Comparison of ENCODE assay signal across 13 mouse cellular contexts in genomic region chr6:108277622-108278396, GRCm38 (mm10).
DNase-seq lines count a peak whose midpoint lies in the region; ATAC-seq and TF ChIP-seq lines count a peak whose summit lies in the region.
"Had no signal": no experiment of that assay in that cellular context is flagged by ENCODE, and none has a peak within 500 bp of the region (broad histone marks: within the 10 kb centered on the region; RNA-seq: fewer than 3 reads in every experiment).

No protein-coding gene starts in this region.

- no peak overlapping the region for H3K4me3 ChIP-seq in liver, postnatal 0 days (ENCODE audit: low read depth, low read length)
- no peak overlapping the region for H3K4me3 ChIP-seq in liver, embryonic 11.5 days (ENCODE audit: low read depth, low read length)
- no peak overlapping the region for H3K4me3 ChIP-seq in heart, embryonic 16.5 days (ENCODE audit: low read length)
- H3K4me3 ChIP-seq: hindbrain, embryonic 10.5 days; liver, embryonic 12.5 days; midbrain, embryonic 13.5 days had no signal

- no peaks in the 10 kb centered on the region for H3K27me3 ChIP-seq in liver, postnatal 0 days (ENCODE audit: insufficient read depth, low read length)
- no peaks in the 10 kb centered on the region for H3K27me3 ChIP-seq in liver, embryonic 11.5 days (replicated peaks; ENCODE audit: control insufficient read depth, insufficient read depth, low read length)
- H3K27me3 ChIP-seq in heart, embryonic 16.5 days (ENCODE audit: control insufficient read depth, insufficient read depth, low read length): no peaks in the 10 kb centered on the region
- H3K27me3 ChIP-seq: liver, embryonic 12.5 days; midbrain, embryonic 13.5 days had no signal

- TF ChIP-seq EP300 in liver, postnatal 0 days (IDR thresholded peaks at IDR 0.05; ENCODE audit: low read depth): no peak

- peak; percentile 56; the same call in 1 of the 2 replicates for ATAC-seq in liver, postnatal 0 days
- ATAC-seq in liver, embryonic 11.5 days (replicated peaks; ENCODE audit: low FRiP score): no peak
- peak; percentile 74 for ATAC-seq in heart, embryonic 16.5 days (replicated peaks; ENCODE audit: extremely low read depth, insufficient read depth, low FRiP score)
- ATAC-seq: liver, embryonic 12.5 days had no signal

- peak overlapping the region; percentile 22; the same call in 1 of the 2 replicates for H3K27ac ChIP-seq in liver, postnatal 0 days (ENCODE audit: low read depth)
- no peak overlapping the region for H3K27ac ChIP-seq in liver, embryonic 11.5 days (ENCODE audit: low read depth, low read length)
- no peak overlapping the region for H3K27ac ChIP-seq in heart, embryonic 16.5 days (ENCODE audit: low read length)
- H3K27ac ChIP-seq: hindbrain, embryonic 10.5 days; liver, embryonic 12.5 days; midbrain, embryonic 13.5 days had no signal

- H3K4me2 ChIP-seq in liver, postnatal 0 days (ENCODE audit: low read depth, low read length): no peak overlapping the region
- H3K4me2 ChIP-seq in liver, embryonic 11.5 days: no peak overlapping the region
- no peak overlapping the region for H3K4me2 ChIP-seq in heart, embryonic 16.5 days (ENCODE audit: low read depth, low read length)
- H3K4me2 ChIP-seq: liver, embryonic 12.5 days; midbrain, embryonic 13.5 days had no signal

- TF ChIP-seq CTCF in liver, postnatal 0 days (IDR thresholded peaks at IDR 0.05; ENCODE audit: low read depth): no peak

- no peak overlapping the region for H3K9ac ChIP-seq in liver, postnatal 0 days (replicated peaks)
- H3K9ac ChIP-seq in liver, embryonic 11.5 days (ENCODE audit: low read depth, low read length): no peak overlapping the region
- H3K9ac ChIP-seq in heart, embryonic 16.5 days (ENCODE audit: low read length): no peak overlapping the region
- H3K9ac ChIP-seq: liver, embryonic 12.5 days; midbrain, embryonic 13.5 days had no signal

- DNase-seq in kidney, adult 11 months: peak; percentile 45
- DNase-seq in kidney, adult 18-20 months: no peak
- DNase-seq in liver, postnatal 0 days: no peak
- no peak for DNase-seq in liver, embryonic 11.5 days (ENCODE audit: low spot score)
- DNase-seq in kidney, postnatal 25 days: peak; percentile 39 to 67
- no peak for DNase-seq in right cerebral cortex, postnatal 25 days
- no peak for DNase-seq in spleen, adult 18-20 months
- DNase-seq: adrenal gland, adult 2 months; right cerebral cortex, postnatal 4 days had no signal

- no peaks in the 10 kb centered on the region for H3K36me3 ChIP-seq in liver, postnatal 0 days (replicated peaks; ENCODE audit: insufficient read depth, low read length)
- H3K36me3 ChIP-seq in liver, embryonic 11.5 days (ENCODE audit: control insufficient read depth, insufficient read depth, low read length): no peaks in the 10 kb centered on the region
- H3K36me3 ChIP-seq in heart, embryonic 16.5 days (ENCODE audit: control insufficient read depth, insufficient read depth): no peaks in the 10 kb centered on the region
- H3K36me3 ChIP-seq: hindbrain, embryonic 10.5 days; liver, embryonic 12.5 days; midbrain, embryonic 13.5 days had no signal

- peaks cover 22% of the 10 kb centered on the region for H3K4me1 ChIP-seq in liver, postnatal 0 days (ENCODE audit: insufficient read depth)
- peaks cover 5% of the 10 kb centered on the region; the same call in 1 of the 2 replicates for H3K4me1 ChIP-seq in liver, embryonic 11.5 days (replicated peaks; ENCODE audit: control insufficient read depth, insufficient read depth, low read length)
- peaks cover 47% of the 10 kb centered on the region for H3K4me1 ChIP-seq in heart, embryonic 16.5 days (ENCODE audit: control insufficient read depth, insufficient read depth, low read length)

- 74% methylated on average over 12 of the region's 12 CpGs for WGBS in liver, postnatal 0 days (ENCODE audit: insufficient replicate concordance)
- 81% methylated on average over 12 of the region's 12 CpGs for WGBS in liver, embryonic 11.5 days
- 66% methylated on average over 12 of the region's 12 CpGs for WGBS in heart, embryonic 16.5 days

- no peaks in the 10 kb centered on the region for H3K9me3 ChIP-seq in liver, postnatal 0 days (ENCODE audit: low read length)
- no peaks in the 10 kb centered on the region for H3K9me3 ChIP-seq in liver, embryonic 11.5 days (ENCODE audit: control insufficient read depth, low read length)
- H3K9me3 ChIP-seq in heart, embryonic 16.5 days (replicated peaks; ENCODE audit: control insufficient read depth, low read length): no peaks in the 10 kb centered on the region
- H3K9me3 ChIP-seq: hindbrain, embryonic 10.5 days; liver, embryonic 12.5 days; midbrain, embryonic 13.5 days had no signal

Comparison
In these comparisons a context has a peak if more than half of its experiments do, and no peak if none do; other contexts are left out.
1. DNase-seq: peak in kidney, adult 11 months (single experiment) and kidney, postnatal 25 days (2 of 2); none in kidney, adult 18-20 months (single experiment), liver, postnatal 0 days (single experiment), liver, embryonic 11.5 days (single experiment), right cerebral cortex, postnatal 25 days (single experiment) and spleen, adult 18-20 months (0 of 2).